Mouse (Mus musculus) lung, postnatal 14 days (tissue): ENCODE measurements around the gene Rce1.
"Not testable (repeated sequence)": the region's sequence is repeated elsewhere in the genome, so short reads cannot be mapped to it uniquely, and the experiment has no call there.

Experiments used
- DNase-seq: peaks from one replicate; pipeline ENCODE4 v3.0.0; 2021

Gene Rce1

GRCm38 (mm10) chr19:4613464-4614304 is 11.8 kb downstream of the Rce1 start:
- no peak for DNase-seq

DNA sequence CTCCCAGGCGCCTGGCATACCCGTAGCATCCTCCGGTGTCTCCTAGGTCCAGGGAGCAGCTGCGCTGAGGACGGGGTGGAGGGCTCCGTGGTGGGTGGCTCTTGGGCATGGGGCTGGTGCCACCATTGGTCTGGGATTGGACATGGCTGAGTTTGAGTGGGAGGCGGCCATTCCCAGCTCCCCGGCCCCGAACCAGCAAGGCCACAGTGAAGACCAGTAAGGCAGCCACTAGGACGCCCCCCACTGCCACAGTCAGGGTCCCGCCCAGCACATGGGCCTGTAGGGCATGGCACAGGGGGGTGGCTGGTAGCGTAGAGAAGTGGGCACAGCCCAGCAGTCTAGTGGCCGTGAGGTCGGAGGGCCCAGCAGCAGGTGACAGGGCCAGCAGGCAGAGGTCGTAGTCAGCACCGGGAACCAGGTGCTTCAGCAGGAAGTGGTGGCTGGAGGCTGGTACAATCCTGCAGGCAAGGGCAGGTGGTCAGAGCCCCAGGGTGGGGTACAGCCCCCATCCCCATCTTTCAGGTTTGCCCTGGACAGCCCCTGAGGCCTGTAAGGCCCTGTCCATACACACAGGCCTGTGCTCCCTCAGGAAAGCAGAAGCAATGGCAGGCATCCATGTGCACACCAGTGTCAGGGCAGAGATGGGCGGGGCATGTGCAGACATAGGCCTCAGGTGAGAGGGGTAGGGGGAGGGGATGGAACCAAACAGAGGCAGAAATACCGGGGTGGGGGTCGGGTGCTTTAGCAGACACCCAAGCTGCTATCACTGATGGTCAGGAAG is 13.1 kb downstream of the Rce1 start:
- DNase-seq = no peak

DNA sequence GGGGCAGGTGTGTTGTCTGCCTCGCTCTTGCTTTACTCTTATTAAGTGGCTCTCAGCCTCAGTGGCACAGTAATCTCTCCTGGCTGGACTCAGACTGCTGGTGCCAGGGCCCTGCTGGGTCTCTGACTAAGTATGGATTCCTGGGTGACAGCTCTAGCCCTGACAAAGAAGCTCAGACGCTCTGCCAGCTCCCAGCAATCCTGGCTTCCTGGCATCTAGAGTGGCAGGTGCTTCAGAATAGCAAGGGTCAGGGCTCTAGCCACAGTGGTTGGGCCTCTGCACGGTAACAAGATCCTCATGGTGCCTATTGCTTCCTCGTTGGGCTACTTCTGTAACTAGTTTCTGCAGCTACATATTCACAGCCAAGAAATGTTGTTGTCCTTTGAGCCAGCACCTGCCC is 15.3 kb downstream of the Rce1 start:
- no peak for DNase-seq

DNA sequence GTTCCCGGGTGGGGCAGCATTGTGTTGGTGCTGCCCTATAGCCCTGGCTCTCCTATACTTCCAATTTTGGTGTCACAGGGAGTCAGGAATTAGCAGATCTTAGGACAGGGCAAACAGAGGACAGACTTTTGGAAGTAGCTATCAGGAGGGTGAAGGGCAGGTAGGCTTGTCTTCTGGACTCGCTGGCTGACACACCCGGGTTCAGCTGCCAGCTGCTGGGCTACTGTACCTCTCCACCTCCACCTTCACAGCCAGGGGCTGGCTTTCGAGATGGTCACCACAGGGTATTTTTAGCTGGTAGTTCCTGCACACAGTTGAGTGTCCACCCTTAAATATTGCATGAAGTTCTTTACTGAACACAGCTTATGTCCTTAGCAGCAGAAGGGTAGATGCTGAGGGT is 16.9 kb downstream of the Rce1 start:
- DNase-seq = no peak

- DNase-seq = no peak
Measured at GRCm38 (mm10) chr19:4607406-4607805, 18.0 kb downstream of the Rce1 start.

GRCm38 (mm10) chr19:4605654-4606053 is 19.8 kb downstream of the Rce1 start:
- DNase-seq = no peak

DNA sequence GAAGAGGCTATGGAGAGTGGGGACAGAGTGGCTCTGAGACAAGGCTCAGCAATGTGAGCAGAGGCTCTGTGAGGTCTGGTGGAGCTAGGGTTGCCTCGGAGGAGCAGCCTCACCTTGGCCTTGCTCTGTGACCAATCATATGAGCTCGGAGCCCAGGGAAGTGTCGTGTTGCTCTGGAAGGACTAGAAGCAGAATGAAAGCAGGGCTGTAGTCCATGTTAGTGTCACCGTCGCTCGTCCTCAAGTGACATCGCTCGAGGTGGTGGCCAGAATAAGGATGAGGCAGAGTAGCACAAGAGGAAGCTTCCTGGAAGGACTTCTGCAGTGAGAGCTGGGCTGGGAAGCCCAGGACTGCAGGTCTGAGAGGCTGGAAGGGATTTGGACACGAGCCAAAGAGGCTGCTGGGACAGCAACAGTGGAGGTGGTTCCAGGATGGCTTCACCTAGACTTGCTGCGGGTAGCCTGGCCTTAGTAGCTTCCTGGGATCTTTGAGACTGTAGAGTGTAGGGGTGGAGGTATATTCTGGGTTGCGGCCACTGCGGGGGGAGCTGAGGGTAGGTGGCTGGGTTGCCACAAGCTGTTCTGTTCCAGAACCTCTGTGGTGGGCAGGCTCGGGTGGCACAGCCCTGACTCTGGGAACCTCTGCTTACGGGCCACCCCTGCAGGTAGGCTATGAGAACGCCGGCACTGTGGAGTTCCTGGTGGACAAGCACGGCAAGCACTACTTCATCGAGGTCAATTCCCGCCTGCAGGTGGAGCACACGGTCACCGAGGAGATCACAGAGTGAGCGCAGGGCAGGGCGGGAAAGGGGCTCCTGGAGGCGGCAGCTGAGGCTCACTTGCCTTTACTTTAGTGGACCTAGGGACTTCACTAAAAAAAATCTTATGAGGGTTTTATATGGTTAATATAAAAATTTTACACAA is 21.4 kb downstream of the Rce1 start:
- DNase-seq = peak; percentile 63

DNA sequence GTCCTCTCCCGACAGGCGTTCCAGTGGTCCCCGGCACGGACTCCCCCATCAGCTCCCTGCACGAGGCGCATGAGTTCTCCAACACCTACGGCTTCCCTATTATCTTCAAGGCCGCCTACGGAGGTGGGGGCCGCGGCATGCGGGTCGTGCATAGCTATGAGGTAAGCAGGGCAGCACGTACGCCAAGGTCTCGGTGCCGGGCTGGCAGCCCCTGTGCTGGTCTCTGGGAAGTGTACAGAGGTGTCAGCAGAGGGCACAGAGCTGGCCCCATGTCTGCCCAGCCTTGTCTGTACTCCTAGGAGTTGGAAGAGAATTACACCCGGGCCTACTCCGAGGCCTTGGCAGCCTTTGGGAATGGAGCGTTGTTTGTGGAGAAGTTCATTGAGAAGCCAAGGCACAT is 23.0 kb downstream of the Rce1 start:
- no peak for DNase-seq

- no peak for DNase-seq
Measured at GRCm38 (mm10) chr19:4596071-4596470, 29.4 kb downstream of the Rce1 start.

DNA sequence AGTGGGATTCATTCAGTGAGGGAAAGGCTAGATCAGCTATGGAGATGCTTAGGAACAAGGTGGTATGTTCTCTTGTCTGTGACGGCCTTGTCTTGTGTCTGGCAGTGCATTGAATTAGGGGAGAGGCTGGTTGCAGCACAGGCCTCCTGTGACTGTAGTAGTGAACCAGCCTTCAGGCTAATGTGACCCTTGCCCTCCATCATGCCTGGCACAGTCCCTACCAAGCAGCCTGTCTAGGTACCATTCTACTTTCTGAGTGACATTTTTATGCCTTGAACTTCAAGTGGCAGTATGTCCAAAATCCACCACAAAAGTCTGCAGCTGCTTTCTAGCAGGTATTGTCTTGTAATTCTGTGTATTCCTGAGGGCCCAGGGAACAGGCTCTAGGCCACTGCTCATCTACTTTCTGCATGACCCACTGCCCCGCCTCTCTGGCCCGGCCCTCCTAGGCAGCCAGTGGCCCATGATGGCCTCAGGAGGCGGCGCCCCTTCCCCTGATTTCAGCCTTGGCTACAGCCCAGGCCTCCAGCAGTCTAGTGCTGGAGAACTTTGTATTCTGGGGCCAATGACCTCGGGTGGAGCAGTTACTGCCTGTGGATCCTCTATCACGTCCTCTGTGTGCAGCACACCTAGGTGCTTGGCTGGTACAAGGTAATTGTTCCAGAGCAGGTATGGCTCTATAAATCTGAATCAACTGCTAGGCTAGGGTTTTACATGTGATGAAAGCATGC is 31.5 kb downstream of the Rce1 start:
- DNase-seq = no peak

- peak; percentile 43 for DNase-seq
Measured at GRCm38 (mm10) chr19:4590025-4590424, 35.4 kb downstream of the Rce1 start.

DNA sequence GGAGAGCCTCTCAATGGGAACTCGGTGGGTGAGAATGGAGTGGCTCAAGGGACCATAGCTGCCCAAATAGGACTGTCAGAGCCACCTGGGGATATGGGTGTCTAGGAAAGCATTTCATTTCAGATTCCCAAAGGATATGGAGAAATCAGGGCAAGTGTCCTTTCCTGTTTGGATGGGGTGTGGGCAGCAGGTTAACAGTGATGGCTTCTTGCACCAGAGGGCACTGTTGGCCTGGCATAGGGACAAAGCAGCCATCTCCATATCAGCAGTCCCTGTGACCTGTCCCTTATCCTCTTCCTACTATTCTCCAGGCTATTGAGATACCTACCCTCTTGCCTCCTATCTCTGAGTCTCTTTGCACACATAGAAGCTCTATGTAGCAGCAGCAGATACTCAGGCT is 36.4 kb downstream of the Rce1 start:
- no peak for DNase-seq

DNA sequence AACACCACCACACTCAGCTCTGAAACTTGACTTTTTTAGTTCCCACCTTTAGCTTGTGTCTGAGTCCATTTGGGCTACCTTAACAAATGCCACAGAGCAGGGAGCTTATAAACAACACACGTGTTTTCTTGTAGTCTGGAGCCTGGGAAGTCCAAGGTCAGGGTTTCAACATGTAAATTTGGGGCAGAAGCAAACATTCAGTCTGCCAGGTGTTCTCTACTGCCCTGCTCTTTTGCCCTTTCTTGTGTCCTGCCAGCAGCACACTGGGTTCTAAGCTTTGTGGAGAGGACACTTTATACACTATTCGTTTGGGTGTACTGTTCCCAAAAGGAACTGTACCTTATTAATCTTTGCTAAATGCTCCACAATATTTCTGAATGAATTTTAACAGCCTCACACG is 37.0 kb downstream of the Rce1 start:
- no peak for DNase-seq

- no peak for DNase-seq
Measured at GRCm38 (mm10) chr19:4587426-4587825, 38.0 kb downstream of the Rce1 start.

GRCm38 (mm10) chr19:4586783-4587182 is 38.7 kb downstream of the Rce1 start:
- DNase-seq = not testable (repeated sequence)

- DNase-seq = no peak
Measured at GRCm38 (mm10) chr19:4583856-4584255, 41.6 kb downstream of the Rce1 start.

DNA sequence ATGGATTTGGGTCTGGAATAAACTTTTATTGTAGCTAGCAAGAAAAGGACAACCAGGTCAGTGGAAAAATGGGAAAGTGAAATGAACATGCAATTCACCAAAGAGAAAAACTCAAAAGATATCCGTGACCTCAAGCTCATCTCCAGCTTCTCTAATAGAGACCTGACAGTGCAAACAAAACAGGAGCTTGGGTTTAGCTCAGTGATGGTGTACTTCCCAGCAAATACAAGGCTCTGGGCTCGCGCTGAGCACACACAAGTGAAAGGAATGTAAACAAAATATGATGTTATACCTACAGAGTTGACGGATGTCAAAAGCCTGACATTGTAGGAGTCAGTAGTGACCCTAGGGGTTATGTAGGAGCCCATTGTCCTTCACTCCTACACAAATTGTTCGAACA is 46.1 kb downstream of the Rce1 start:
- DNase-seq = no peak

GRCm38 (mm10) chr19:4578799-4579198 is 46.6 kb downstream of the Rce1 start:
- peak; percentile 44 for DNase-seq

DNA sequence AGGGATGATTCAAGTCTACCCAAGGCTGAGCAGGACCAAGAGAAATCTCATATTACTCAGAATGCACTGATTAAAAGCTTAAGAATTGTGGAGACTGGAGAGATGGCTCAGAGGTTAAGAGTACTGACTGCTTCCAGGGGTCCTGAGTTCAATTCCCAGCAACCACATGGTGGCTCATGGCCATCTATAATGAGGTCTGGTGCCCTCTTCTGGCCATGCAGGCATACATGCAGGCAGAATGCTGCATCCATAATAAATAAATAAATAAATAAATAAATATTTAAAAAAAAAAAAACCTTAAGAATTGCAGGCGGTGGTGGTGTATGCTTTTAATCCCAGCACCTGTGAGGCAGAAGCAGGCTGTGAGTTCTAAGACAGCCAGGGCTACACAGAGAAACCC is 52.2 kb downstream of the Rce1 start:
- DNase-seq = no peak
